Mouse (Mus musculus): ENCODE data around the gene Arhgap35. TPM values are rescaled to one million over a fixed set of nuclear protein-coding genes. Genes with fewer than 3 reads are reported as not detected.

Gene Arhgap35
- total RNA-seq, 4 experiments from 2014 or later: 121 to 138 (median 127) TPM

- no peak for DNase-seq (ENCODE audit: low spot score in 2 of 2)
Observed at GRCm38 (mm10) chr7:16525448-16525847, 89.3 kb downstream of the Arhgap35 start.

- no peak for DNase-seq (ENCODE audit: low spot score in 2 of 2)
Observed at GRCm38 (mm10) chr7:16524308-16524707, 90.5 kb downstream of the Arhgap35 start.

GRCm38 (mm10) chr7:16519310-16519709 is 95.5 kb downstream of the Arhgap35 start:
- DNase-seq (ENCODE audit: low spot score in 2 of 2): no peak

- no peak for DNase-seq (ENCODE audit: low spot score in 2 of 2)
Observed at GRCm38 (mm10) chr7:16517198-16517597, 97.6 kb downstream of the Arhgap35 start.

- no peak for DNase-seq (ENCODE audit: low spot score in 2 of 2)
Observed at GRCm38 (mm10) chr7:16507284-16507683, 107.5 kb downstream of the Arhgap35 start.

- no peak for DNase-seq (ENCODE audit: low spot score in 2 of 2)
Observed at GRCm38 (mm10) chr7:16505226-16505593, 109.6 kb downstream of the Arhgap35 start.

- no peak for DNase-seq (ENCODE audit: low spot score in 2 of 2)
Observed at GRCm38 (mm10) chr7:16504573-16505225, 110.1 kb downstream of the Arhgap35 start.

- no peak for DNase-seq (ENCODE audit: low spot score in 2 of 2)
Observed at GRCm38 (mm10) chr7:16501571-16501970, 113.2 kb downstream of the Arhgap35 start.

- no peak for DNase-seq (ENCODE audit: low spot score in 2 of 2)
Observed at GRCm38 (mm10) chr7:16499671-16500104, 115.1 kb downstream of the Arhgap35 start.

GRCm38 (mm10) chr7:16496260-16496659 is 118.5 kb downstream of the Arhgap35 start:
- DNase-seq (ENCODE audit: low spot score in 2 of 2): no peak

GRCm38 (mm10) chr7:16493361-16493760 is 121.4 kb downstream of the Arhgap35 start:
- DNase-seq (ENCODE audit: low spot score in 2 of 2): peak in 1 of 2 experiments; percentile 34

- DNase-seq (ENCODE audit: low spot score in 2 of 2): peak in 1 of 2 experiments; percentile 45
Observed at GRCm38 (mm10) chr7:16492211-16492610, 122.6 kb downstream of the Arhgap35 start.

- peak in 1 of 2 experiments; percentile 35 for DNase-seq (ENCODE audit: low spot score in 2 of 2)
Observed at GRCm38 (mm10) chr7:16491759-16492158, 123.0 kb downstream of the Arhgap35 start.

- DNase-seq (ENCODE audit: low spot score in 2 of 2): no peak
Observed at GRCm38 (mm10) chr7:16489948-16490347, 124.8 kb downstream of the Arhgap35 start.

GRCm38 (mm10) chr7:16488816-16489215 is 126.0 kb downstream of the Arhgap35 start:
- no peak for DNase-seq (ENCODE audit: low spot score in 2 of 2)

- DNase-seq (ENCODE audit: low spot score in 2 of 2): no peak
Observed at GRCm38 (mm10) chr7:16477628-16478027, 137.2 kb downstream of the Arhgap35 start, which contains the start of gene Npas1. Gene Npas1 (minus strand): TSS chr7:16477728.

GRCm38 (mm10) chr7:16476600-16476989 is 138.2 kb downstream of the Arhgap35 start:
- DNase-seq (ENCODE audit: low spot score in 2 of 2): no peak

- DNase-seq (ENCODE audit: low spot score in 2 of 2): no peak
Observed at GRCm38 (mm10) chr7:16475764-16476599, 138.8 kb downstream of the Arhgap35 start.

- DNase-seq (ENCODE audit: low spot score in 2 of 2): no peak
Observed at GRCm38 (mm10) chr7:16475321-16475720, 139.5 kb downstream of the Arhgap35 start.

- no peak for DNase-seq (ENCODE audit: low spot score in 2 of 2)
Observed at GRCm38 (mm10) chr7:16474445-16474844, 140.3 kb downstream of the Arhgap35 start.

GRCm38 (mm10) chr7:16473847-16474246 is 140.9 kb downstream of the Arhgap35 start:
- DNase-seq (ENCODE audit: low spot score in 2 of 2): no peak

- DNase-seq (ENCODE audit: low spot score in 2 of 2): no peak
Observed at GRCm38 (mm10) chr7:16472116-16472709, 142.6 kb downstream of the Arhgap35 start.

Measured in left cerebral cortex, adult 8-10 months (tissue).